Mouse (Mus musculus) T-helper 2 cell (primary cell): ENCODE results near the gene Clca2.

Source experiments
- in situ Hi-C: fragments of 300-600 bp; cut with MboI, MseI; formaldehyde crosslinking; loops from one replicate; pipeline ENCODE4 v1.15.1; 2025; ENCODE audit warnings: high pct_unique_total_duplicates

Clca2 gene

GRCm38 (mm10) chr3:145099291-145099690 lies at the start of gene Clca2:
Gene Clca2 (minus strand): TSS chr3:145099443.
- in situ Hi-C loops: no loop called here

DNA sequence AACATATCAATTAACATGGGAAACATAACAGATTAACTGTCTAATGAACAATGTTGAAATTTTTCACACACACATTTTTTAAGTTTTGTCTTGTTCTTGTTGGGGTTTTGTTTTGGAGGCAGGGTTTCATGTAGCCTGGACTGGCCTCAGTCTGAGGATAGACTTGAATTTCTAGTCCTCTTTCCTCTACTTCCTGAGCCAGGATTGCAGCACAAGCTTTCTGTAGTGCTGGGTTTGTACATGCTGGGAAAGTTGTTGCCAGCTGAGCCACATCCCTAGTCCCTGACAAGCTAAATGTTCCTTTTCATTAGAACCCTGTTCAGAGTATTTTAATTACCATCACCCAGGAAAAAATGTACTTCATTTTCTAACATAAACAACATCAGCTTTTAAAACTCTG lies 48.7 kb upstream of the Clca2 start:
- in situ Hi-C loops: no loop called here

- in situ Hi-C loops: no loop called here
Measured at GRCm38 (mm10) chr3:145147483-145147882, 48.2 kb upstream of the Clca2 start.

DNA sequence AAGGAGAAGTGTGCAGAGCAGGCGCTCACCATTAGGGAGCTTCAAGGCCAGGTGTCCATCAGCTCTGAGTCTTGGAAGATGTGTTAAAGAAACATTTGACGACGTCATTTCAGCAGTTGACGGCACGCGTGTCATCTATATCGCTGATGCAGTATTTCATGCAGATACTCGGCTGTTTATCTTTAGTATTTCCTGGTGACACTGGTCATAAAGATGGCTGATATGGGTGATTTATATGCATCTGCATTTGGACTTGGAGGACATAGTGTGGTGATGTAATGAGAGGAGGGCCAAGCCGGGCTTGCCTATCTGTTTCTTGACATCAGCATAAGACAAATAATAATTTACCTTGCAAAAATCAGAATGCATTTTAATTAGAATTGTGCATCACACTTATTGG lies 47.6 kb upstream of the Clca2 start:
- in situ Hi-C loops: no loop called here

DNA sequence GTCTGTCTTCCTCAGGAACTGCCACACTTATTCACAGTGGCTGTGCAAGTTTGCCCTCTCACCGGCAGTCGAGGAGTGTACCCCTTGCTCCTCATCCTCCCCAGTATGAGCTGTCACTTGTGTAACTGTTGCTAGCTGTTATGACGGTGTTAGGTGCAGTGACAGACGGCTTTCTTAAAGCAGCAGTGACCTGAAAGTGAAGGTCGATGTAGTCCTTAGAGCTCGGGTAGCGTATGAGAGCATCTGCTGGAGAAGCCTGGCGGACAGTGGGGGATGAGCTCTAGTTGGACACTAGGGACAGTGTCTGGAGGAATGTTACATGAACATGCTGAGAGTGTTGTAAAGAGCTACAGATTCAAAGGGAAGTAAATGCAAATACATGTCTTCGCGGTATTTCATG lies 44.6 kb upstream of the Clca2 start:
- in situ Hi-C loops: no loop called here

GRCm38 (mm10) chr3:145142925-145143324 lies 43.7 kb upstream of the Clca2 start:
- in situ Hi-C loops: no loop called here

- in situ Hi-C loops: no loop called here
Measured at GRCm38 (mm10) chr3:145140236-145140635, 41.0 kb upstream of the Clca2 start.

DNA sequence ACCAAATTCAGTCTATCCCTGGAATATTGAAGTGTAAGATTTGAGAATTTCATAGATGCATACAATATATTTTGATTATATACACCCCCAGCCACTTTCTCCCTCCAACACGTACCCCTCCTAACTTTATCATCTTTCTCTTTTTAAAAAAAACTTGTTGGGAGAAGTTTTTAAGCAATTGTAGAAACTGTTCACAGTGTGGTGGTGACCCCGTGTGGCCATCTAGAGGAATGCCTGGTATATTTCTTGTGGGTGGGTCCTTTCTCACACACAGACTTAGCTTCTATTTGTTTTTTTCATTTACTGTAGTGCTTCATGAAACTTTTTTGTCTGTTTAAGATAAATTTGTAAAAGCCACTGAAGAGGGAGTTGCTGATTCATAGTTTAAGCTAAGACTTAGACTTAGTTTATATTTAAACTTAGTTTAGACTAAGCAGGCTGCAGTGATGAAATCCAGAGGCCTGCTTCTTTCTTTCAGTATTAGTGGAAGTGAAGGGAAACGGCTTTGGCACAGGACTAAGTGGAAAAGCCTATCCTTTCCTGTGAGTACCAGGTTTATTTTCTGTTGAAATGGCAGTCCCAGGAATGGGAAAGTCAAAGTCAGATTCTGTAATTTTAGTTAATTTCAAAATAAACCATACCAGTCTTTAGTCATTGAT lies 32.1 kb upstream of the Clca2 start:
- in situ Hi-C loops: no loop called here

- in situ Hi-C loops: no loop called here
Measured at GRCm38 (mm10) chr3:145129356-145129755, 30.1 kb upstream of the Clca2 start.

DNA sequence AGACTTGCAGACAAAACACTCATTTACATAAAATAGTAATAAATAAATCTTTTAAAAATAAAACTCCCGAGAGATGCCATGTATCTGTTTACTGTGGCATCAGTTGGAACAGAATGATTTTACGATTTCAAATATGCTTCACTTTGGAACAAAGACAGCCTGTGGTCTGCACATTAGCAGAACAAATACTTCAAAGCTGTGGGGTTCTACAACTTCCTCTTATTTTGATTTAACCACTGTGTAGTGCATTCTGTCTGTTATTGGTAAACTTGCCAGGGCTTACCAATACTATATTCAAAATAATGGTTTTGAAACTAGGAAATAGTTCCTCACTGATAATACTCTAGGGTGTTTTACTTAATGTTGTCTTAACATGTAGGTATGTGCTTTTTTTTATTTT lies 27.4 kb upstream of the Clca2 start:
- in situ Hi-C loops: no loop called here

DNA sequence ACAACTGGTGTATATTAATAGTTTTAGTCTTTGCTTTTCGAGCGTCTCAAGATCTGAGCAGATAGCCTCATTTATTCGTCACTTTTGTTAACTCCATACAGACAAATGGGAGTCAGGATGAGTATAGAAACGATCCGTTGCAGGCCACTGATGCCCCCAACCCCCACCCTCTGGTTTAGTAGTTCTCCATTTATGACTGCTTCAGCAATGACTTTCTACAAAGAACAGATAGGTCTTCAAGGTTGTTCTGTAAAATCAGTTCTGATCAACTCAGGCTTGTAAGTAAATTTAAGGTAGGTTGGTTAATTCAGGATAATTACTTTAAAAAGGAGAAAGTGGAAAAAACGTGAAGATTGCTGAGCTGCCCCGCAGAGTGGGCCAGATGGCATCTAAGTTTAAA lies 20.2 kb upstream of the Clca2 start:
- in situ Hi-C loops: loop anchor here (25.0 kb wide), 1 partner anchor 793 kb away; the partner anchor contains the start of gene Bcl10

DNA sequence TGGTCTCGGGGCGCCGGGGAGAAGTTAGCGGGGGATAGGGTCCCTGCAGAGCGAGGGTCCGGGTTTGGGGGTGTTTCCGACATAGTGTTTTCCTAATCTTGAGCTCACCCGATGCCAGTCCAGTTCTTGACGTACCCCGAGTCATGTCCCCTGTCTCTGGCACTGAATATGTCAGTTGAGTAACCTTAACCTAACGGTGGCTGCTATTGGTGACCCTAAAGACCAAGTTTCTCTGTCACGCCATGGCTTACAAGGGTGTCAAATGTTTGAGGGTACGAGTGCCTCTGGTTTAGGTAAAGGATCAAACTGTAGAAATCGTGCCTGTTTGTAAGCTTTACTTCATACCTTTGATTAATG lies 19.7 kb upstream of the Clca2 start:
- in situ Hi-C loops: loop anchor here (25.0 kb wide), 1 partner anchor 793 kb away; the partner anchor contains the start of gene Bcl10

GRCm38 (mm10) chr3:145118254-145119001 lies 19.2 kb upstream of the Clca2 start, which contains the start of gene Odf2l:
Gene Odf2l (plus strand): TSS chr3:145118588.
- in situ Hi-C loops: loop anchor here (25.0 kb wide), 1 partner anchor 794 kb away; the partner anchor contains the start of gene Bcl10

GRCm38 (mm10) chr3:145117637-145118036 lies 18.4 kb upstream of the Clca2 start:
- in situ Hi-C loops: loop anchor here (25.0 kb wide), 1 partner anchor 795 kb away; the partner anchor contains the start of gene Bcl10

DNA sequence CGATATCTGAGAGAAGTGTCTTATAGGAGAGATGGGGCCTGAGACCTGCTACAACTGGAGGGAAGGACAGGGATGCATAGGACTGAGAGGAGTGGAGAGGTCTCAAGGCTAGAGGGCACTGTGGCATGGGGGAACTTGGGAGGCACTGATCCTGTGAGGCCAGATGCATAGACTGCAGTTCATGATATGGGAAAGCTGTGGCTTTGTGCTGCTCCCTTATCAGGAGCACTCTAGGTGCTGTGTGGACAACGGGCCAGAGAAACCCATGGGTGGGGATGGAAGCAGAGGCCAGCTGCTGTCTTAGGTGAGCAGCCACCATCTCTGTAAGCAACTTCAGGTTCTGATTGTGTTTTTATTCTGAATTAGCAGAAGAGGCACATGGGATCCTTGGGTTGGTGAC lies 15.9 kb upstream of the Clca2 start:
- in situ Hi-C loops: loop anchor here (25.0 kb wide), 1 partner anchor 797 kb away; the partner anchor contains the start of gene Bcl10

- in situ Hi-C loops: loop anchor here (25.0 kb wide), 1 partner anchor 806 kb away; the partner anchor contains the start of gene Bcl10
Measured at GRCm38 (mm10) chr3:145105773-145106504, 6.7 kb upstream of the Clca2 start.

- in situ Hi-C loops: loop anchor here (25.0 kb wide), 1 partner anchor 807 kb away; the partner anchor contains the start of gene Bcl10
Measured at GRCm38 (mm10) chr3:145105076-145105772, 6.0 kb upstream of the Clca2 start.

DNA sequence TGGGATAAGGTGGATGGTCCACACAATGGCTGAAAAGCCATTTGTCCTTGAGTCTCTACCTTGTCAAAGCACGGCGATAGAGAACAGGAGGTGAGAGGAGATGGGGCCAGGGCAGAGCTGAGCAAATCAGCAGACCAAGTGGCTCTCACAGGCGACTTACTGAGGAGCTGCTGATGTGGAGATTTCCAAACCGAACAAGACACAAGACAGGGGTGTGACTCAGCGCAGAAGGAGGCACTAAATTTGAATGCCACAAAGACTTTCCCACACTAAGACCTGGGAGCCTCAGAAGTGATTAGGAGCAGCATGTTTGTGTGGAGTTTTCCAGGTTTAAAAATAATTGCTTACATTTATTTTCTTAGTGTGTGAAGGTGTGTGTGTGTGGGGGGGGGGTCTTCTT lies 4.5 kb upstream of the Clca2 start:
- in situ Hi-C loops: loop anchor here (25.0 kb wide), 1 partner anchor 809 kb away; the partner anchor contains the start of gene Bcl10

DNA sequence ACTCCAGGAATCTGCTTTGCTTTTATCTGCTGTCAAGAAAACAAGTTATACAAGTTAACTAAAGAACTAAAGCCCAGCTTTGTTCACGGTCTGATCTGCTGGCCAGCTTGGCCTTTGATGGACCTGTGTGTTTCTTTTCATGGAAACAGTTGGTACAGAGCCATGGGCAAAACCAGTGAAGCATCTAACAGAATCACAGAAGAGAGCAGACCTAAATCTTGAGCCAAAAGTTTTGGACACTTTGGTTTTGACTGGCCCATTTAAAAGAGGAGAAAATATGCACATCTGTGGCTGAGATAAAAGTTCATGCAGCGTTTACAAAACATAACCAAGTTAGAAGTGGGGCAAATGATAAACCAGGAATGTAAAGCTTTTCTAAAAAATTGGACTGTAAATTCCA lies 4.1 kb upstream of the Clca2 start:
- in situ Hi-C loops: loop anchor here (25.0 kb wide), 1 partner anchor 809 kb away; the partner anchor contains the start of gene Bcl10

DNA sequence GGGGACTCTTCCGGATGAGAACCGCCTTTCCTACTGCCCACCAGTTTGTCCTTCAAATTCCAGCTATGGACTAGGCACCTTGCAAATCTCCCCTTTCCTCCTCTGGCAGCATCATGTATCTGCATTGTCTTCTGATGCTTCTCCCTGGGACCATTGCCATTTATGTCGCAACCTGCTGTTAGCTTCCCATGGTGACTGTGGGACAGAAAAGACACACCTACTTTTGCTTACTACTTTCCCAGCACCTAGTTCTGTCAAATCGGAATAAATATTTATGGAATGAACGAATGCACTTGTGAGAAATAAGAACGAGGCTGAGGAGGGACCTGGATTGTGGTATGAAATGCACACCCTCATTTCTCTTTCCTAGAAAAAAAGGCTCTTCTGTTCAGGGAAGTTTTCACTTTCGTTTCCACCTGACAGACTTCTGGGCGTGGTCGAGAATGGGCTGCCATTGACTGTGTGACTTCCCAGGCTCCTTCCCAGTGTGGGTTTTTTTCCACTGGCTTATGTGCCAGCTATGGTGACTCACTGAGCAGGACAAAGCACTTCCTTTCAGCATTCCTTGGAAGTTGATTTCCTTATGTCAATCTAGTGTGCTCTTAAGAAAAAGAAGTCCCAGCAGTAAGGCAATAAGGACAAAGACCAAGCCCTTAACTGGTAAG lies 2.8 kb upstream of the Clca2 start:
- in situ Hi-C loops: loop anchor here (25.0 kb wide), 1 partner anchor 810 kb away; the partner anchor contains the start of gene Bcl10
